Mouse (Mus musculus): Measurements from ENCODE around the gene Krt75. TPM values are rescaled to one million over a fixed set of nuclear protein-coding genes. Genes with fewer than 3 reads are reported as not detected.
"Not testable (repeated sequence)": the region's sequence is repeated elsewhere in the genome, so short reads cannot be mapped to it uniquely, and the experiment has no call there.

Krt75 gene
- total RNA-seq, 4 experiments from 2014 or later = not detected

DNA sequence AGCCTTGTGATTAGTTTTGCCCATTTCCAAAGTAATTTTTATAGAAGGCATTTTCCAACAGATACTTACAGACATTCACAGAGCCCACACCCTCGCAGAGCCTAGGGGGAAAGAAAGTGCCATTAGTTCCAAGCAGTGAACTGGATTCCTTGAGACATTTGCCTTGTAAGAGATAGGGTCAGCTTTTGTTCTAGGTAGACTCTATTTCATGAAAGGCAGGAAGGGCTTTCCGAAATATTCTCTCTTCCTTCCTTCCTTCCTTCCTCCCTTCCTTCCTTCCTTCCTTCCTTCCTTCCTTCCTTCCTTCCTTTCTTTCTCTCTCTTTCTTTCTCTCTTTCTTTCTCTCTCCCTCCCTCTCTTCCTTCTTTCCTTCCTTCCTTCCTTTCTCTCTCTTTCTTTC is 56.5 kb downstream of the Krt75 start, which contains the start of gene Gm49425:
Gene Gm49425, minus strand, starts transcription at position 101 of the 400 bp plus-strand sequence.
- DNase-seq (ENCODE audit: low spot score) = not testable (repeated sequence)

Small RNA genes within 50 kb of the gene (microRNA-seq; reads per million reads assigned to microRNA genes)
- gene Gm44393 (not detected), gene Gm44460 (not detected)

Other genes starting within 250 kb of the Krt75 start
- gene Krt80, start 203.7 kb downstream of the Krt75 start, total RNA-seq (2022) = 1 to 10 TPM; 1.5 to 4.7 (median 2.4) TPM
- gene Krt7, start 162.9 kb downstream of the Krt75 start, total RNA-seq (2022) = 1 to 10 TPM; 1.4 to 3.6 (median 2.7) TPM
- gene Krt87, start 135.1 kb downstream of the Krt75 start, total RNA-seq (2022) = not detected
- not detected for gene Krt88, start 126.2 kb downstream of the Krt75 start, total RNA-seq (2022)
- not detected for gene Krt81, start 110.2 kb downstream of the Krt75 start, total RNA-seq (2022)
- not detected for gene Krt86, start 100.4 kb downstream of the Krt75 start, total RNA-seq (2022)
- gene Krt83, start 82.4 kb downstream of the Krt75 start, total RNA-seq (2022) = not detected
- not detected for gene Gm49425, start 56.6 kb downstream of the Krt75 start, total RNA-seq (2022)
- gene Krt84, start 41.1 kb downstream of the Krt75 start, total RNA-seq (2022) = not detected
- gene Krt82, start 23.2 kb downstream of the Krt75 start, total RNA-seq (2022) = not detected
- gene Krt90, start 11.0 kb downstream of the Krt75 start, total RNA-seq (2022) = not detected
- not detected for gene Gm5414, start 54.3 kb upstream of the Krt75 start, total RNA-seq (2022)
- not detected for gene Gm5478, start 73.5 kb upstream of the Krt75 start, total RNA-seq (2022)
- gene Krt6b, start 106.4 kb upstream of the Krt75 start, total RNA-seq (2022) = not detected
- gene Krt6a, start 120.4 kb upstream of the Krt75 start, total RNA-seq (2022) = not detected
- gene Krt5, start 139.0 kb upstream of the Krt75 start, total RNA-seq (2022) = under 1 TPM in 1 of 4 experiments, not detected in 3; 0.40 TPM
- gene Krt71, start 169.2 kb upstream of the Krt75 start, total RNA-seq (2022) = not detected
- gene Krt72, start 212.6 kb upstream of the Krt75 start, total RNA-seq (2022) = not detected
- not detected for gene Krt73, start 228.4 kb upstream of the Krt75 start, total RNA-seq (2022)
- gene Krt2, start 244.3 kb upstream of the Krt75 start, total RNA-seq (2022) = not detected